Mouse (Mus musculus): ENCODE results near the gene Lck. TPM values are rescaled to one million over a fixed set of nuclear protein-coding genes. Genes with fewer than 3 reads are reported as not detected.
A peak's percentile ranks its signal among the peaks of the same experiment; 100 is the strongest.

The Lck gene
- 10.8 and 12.6 TPM in 2 replicates for polyA plus RNA-seq (2016; fragmentation: Nextera tagmentation; extraction: Ambion mirVana)

DNA sequence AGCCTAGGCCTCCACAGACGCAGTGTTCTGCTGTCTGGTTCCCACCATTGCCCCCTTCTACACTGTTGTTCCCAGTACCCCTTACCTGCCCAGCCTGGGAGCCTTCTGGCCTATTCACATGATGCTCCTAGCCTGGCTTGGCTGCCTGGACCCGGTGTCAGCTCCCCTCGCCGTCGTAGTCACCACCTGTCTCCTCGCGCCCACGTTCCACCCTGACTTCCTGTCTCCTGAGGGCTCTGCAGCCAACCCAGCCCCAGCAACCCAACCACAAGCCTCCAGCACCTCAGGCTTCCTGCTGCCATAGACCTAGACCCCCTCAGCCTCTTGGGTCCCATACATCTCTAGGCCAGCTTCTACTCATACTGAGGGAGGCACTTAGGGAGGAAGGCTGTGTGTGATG, at the start of gene Lck:
Lck (minus strand) TSS at position 212 of the 400 bp plus-strand sequence.
- Histone ChIP-seq H3K27ac (no peak within 1 kb of the TSS), H3K36me3 (no peaks in the 10 kb centered on the region), H3K9ac (no peak within 1 kb of the TSS), H3K4me3 (no peak within 1 kb of the TSS), H3K4me2 (replicated peaks) (no peak within 1 kb of the TSS), H3K4me1 (peaks cover 4% of the 10 kb centered on the region; the same call in 1 of the 2 replicates), H3K27me3 (no peaks in the 10 kb centered on the region), H3K9me3 (no peaks in the 10 kb centered on the region)
- no peak for ATAC-seq (ENCODE audit: insufficient number of reproducible peaks, insufficient read depth, low FRiP score, low TSS enrichment)
- 92% methylated on average over 8 of the region's 8 CpGs for WGBS

GRCm38 (mm10) chr4:129622803-129623535, 49.5 kb upstream of the Lck start:
- Histone ChIP-seq H3K9me3 (no peaks in the 10 kb centered on the region), H3K4me1 (peaks cover 31% of the 10 kb centered on the region), H3K27ac (peak overlapping the region; percentile 89), H3K36me3 (peaks cover 25% of the 10 kb centered on the region), H3K4me2 (replicated peaks) (peak overlapping the region; percentile 82), H3K4me3 (peak overlapping the region; percentile 64), H3K9ac (peak overlapping the region; percentile 76), H3K27me3 (no peaks in the 10 kb centered on the region)
- ATAC-seq (ENCODE audit: insufficient number of reproducible peaks, insufficient read depth, low FRiP score, low TSS enrichment) = no peak
- 22% methylated on average over 8 of the region's 8 CpGs for WGBS

GRCm38 (mm10) chr4:129622120-129622802, 48.8 kb upstream of the Lck start:
- H3K4me1 ChIP-seq = peaks cover 34% of the 10 kb centered on the region
- H3K4me3 ChIP-seq = peak overlapping the region; percentile 64; the same call in 1 of the 2 replicates
- H3K9ac ChIP-seq = no peak overlapping the region
- no peak overlapping the region for H3K27ac ChIP-seq
- H3K36me3 ChIP-seq = peaks cover 20% of the 10 kb centered on the region
- H3K27me3 ChIP-seq = no peaks in the 10 kb centered on the region
- no peaks in the 10 kb centered on the region for H3K9me3 ChIP-seq
- 75% methylated on average over 11 of the region's 11 CpGs for WGBS
- H3K4me2 ChIP-seq (replicated peaks) = peak overlapping the region; percentile 82
- ATAC-seq (ENCODE audit: insufficient number of reproducible peaks, insufficient read depth, low FRiP score, low TSS enrichment) = no peak

- Histone ChIP-seq H3K4me1 (peaks cover 34% of the 10 kb centered on the region), H3K27me3 (no peaks in the 10 kb centered on the region), H3K36me3 (peaks cover 19% of the 10 kb centered on the region), H3K9ac (no peak overlapping the region), H3K4me3 (no peak overlapping the region), H3K27ac (no peak overlapping the region), H3K4me2 (replicated peaks) (no peak overlapping the region), H3K9me3 (no peaks in the 10 kb centered on the region)
- 77% methylated on average over 8 of the region's 8 CpGs for WGBS
- ATAC-seq (ENCODE audit: insufficient number of reproducible peaks, insufficient read depth, low FRiP score, low TSS enrichment) = no peak
Measured at GRCm38 (mm10) chr4:129621283-129621841, 47.9 kb upstream of the Lck start.

GRCm38 (mm10) chr4:129620419-129621282, 47.2 kb upstream of the Lck start:
- 87% methylated on average over 11 of the region's 11 CpGs for WGBS
- peaks cover 32% of the 10 kb centered on the region for H3K4me1 ChIP-seq

DNA sequence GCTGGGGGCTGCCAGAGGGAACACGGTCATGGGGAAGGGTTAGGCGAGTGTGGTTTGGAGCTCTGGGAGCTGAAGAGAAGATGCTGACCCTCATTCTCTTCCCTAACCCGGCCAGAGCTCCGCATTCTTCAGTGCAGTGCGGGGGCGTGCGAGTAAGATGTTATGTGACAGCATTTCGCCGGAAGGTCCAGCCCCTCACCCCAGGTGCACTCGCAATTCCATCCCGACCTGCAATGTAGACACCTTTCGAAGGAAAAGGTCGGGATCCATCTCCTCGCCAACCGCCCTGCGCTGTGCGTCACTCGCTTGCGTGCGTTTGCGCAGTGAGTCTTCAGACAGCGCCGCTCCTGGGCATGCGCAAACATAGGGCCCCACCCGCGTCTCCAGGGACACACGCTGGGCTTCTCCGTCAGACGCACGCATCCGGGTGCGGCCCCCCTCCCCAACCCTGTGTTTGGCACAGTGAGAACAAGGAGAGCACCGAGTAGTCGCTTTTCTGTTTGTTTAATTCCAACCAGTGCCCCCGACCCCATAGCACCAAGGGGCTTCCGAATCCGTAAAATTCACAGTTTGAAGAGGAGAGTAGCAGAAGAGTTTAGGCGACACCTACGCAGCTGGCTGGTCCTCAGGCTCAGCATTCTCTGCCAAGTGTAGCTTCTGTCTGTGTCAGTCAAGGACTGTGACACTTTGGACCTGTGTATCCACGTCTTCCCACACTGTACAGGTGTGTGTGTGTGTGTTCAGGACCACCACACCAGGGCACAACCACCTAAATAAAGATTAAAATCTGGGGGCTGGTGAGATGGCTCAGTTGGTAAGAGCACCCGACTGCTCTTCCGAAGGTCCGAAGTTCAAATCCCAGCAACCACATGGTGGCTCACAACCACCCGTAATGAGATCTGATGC, 45.6 kb upstream of the Lck start, which contains the start of gene Iqcc:
Iqcc (minus strand) TSS at position 314 of the 906 bp plus-strand sequence.
- peaks cover 20% of the 10 kb centered on the region for H3K36me3 ChIP-seq

More at GRCm38 (mm10) chr4:129620419-129621282, 47.2 kb upstream of the Lck start:
- H3K27ac ChIP-seq = no peak overlapping the region
- no peak overlapping the region for H3K4me3 ChIP-seq
- no peak for ATAC-seq (ENCODE audit: insufficient number of reproducible peaks, insufficient read depth, low FRiP score, low TSS enrichment)
- no peak overlapping the region for H3K9ac ChIP-seq
- no peak overlapping the region for H3K4me2 ChIP-seq (replicated peaks)
- H3K27me3 ChIP-seq = no peaks in the 10 kb centered on the region
- peaks cover 20% of the 10 kb centered on the region for H3K36me3 ChIP-seq
- H3K9me3 ChIP-seq = no peaks in the 10 kb centered on the region

DNA sequence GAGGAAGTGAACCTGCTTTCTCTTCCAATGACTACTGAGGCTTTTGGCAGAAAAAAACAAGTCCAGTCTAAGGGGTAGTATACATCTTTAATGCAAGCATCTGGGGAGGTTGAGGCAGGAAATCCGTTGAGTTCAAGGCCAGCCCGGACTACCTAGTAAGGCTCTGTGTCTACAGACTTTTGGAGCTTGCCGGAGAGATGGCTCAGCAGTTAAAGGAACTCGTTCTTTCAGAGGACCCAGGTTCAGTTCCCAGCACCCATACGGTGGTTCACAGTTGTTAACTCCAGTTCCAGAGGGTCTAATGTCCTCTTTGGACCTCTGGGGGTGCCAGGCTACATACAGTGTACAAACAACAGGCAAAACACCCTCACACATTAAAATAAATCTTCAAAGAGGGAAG, 44.6 kb upstream of the Lck start:
- Histone ChIP-seq H3K9me3 (no peaks in the 10 kb centered on the region), H3K4me2 (replicated peaks) (peak overlapping the region; percentile 74), H3K9ac (peak overlapping the region; percentile 75), H3K4me3 (peak overlapping the region; percentile 59), H3K27me3 (no peaks in the 10 kb centered on the region), H3K36me3 (peaks cover 20% of the 10 kb centered on the region), H3K4me1 (peaks cover 15% of the 10 kb centered on the region), H3K27ac (no peak overlapping the region)
- no peak for ATAC-seq (ENCODE audit: insufficient number of reproducible peaks, insufficient read depth, low FRiP score, low TSS enrichment)
- WGBS = 96% methylated on average over 5 of the region's 5 CpGs

More for the DNA sequence above, 45.6 kb upstream of the Lck start, which contains the start of gene Iqcc:
- peak within 1 kb of the TSS; percentile 81 for H3K27ac ChIP-seq
- WGBS = 4% methylated on average over 44 of the region's 44 CpGs
- peak within 1 kb of the TSS; percentile 74 for H3K4me2 ChIP-seq (replicated peaks)
- H3K4me3 ChIP-seq = peak within 1 kb of the TSS; percentile 59
- ATAC-seq (ENCODE audit: insufficient number of reproducible peaks, insufficient read depth, low FRiP score, low TSS enrichment) = peak; percentile 89
- no peaks in the 10 kb centered on the region for H3K27me3 ChIP-seq
- no peaks in the 10 kb centered on the region for H3K9me3 ChIP-seq
- H3K9ac ChIP-seq = peak within 1 kb of the TSS; percentile 75
- H3K4me1 ChIP-seq = peaks cover 18% of the 10 kb centered on the region

- WGBS = 96% methylated on average over 7 of the region's 7 CpGs
- H3K27ac ChIP-seq = no peak overlapping the region
- H3K9ac ChIP-seq = no peak overlapping the region
- H3K4me2 ChIP-seq (replicated peaks) = no peak overlapping the region
- H3K9me3 ChIP-seq = no peaks in the 10 kb centered on the region
- no peak for ATAC-seq (ENCODE audit: insufficient number of reproducible peaks, insufficient read depth, low FRiP score, low TSS enrichment)
- H3K4me1 ChIP-seq = peaks cover 8% of the 10 kb centered on the region
- no peak overlapping the region for H3K4me3 ChIP-seq
- no peaks in the 10 kb centered on the region for H3K27me3 ChIP-seq
- H3K36me3 ChIP-seq = peaks cover 20% of the 10 kb centered on the region
Measured at GRCm38 (mm10) chr4:129617121-129617641, 43.7 kb upstream of the Lck start.

- WGBS = 88% methylated on average over 3 of the region's 3 CpGs
- Histone ChIP-seq H3K9ac (no peak overlapping the region), H3K4me2 (replicated peaks) (no peak overlapping the region), H3K9me3 (no peaks in the 10 kb centered on the region), H3K4me1 (peaks cover 8% of the 10 kb centered on the region), H3K36me3 (peaks cover 20% of the 10 kb centered on the region), H3K27ac (no peak overlapping the region), H3K4me3 (no peak overlapping the region), H3K27me3 (no peaks in the 10 kb centered on the region)
- no peak for ATAC-seq (ENCODE audit: insufficient number of reproducible peaks, insufficient read depth, low FRiP score, low TSS enrichment)
Measured at GRCm38 (mm10) chr4:129616631-129617030, 43.2 kb upstream of the Lck start.

GRCm38 (mm10) chr4:129615801-129616290, 42.4 kb upstream of the Lck start:
- ATAC-seq (ENCODE audit: insufficient number of reproducible peaks, insufficient read depth, low FRiP score, low TSS enrichment) = no peak
- no peak overlapping the region for H3K9ac ChIP-seq
- WGBS = 88% methylated on average over 9 of the region's 9 CpGs

More at GRCm38 (mm10) chr4:129615801-129616290, 42.4 kb upstream of the Lck start:
- Histone ChIP-seq H3K36me3 (peaks cover 16% of the 10 kb centered on the region), H3K4me1 (peaks cover 8% of the 10 kb centered on the region), H3K9me3 (no peaks in the 10 kb centered on the region), H3K4me3 (no peak overlapping the region), H3K27ac (no peak overlapping the region), H3K27me3 (no peaks in the 10 kb centered on the region), H3K4me2 (replicated peaks) (no peak overlapping the region)
